Mouse (Mus musculus): ENCODE measurements at regions not wholly inside any gene's neighbourhood (a gene's known extent, or its start where the extent isn't known, plus 50 kb on each side); places are given as distances from the start of the nearest gene placed in this dataset.
A peak's percentile ranks its signal among the peaks of the same experiment; 100 is the strongest.
"Not testable (repeated sequence)": the region's sequence is repeated elsewhere in the genome, so short reads cannot be mapped to it uniquely, and the experiment has no call there.

DNA sequence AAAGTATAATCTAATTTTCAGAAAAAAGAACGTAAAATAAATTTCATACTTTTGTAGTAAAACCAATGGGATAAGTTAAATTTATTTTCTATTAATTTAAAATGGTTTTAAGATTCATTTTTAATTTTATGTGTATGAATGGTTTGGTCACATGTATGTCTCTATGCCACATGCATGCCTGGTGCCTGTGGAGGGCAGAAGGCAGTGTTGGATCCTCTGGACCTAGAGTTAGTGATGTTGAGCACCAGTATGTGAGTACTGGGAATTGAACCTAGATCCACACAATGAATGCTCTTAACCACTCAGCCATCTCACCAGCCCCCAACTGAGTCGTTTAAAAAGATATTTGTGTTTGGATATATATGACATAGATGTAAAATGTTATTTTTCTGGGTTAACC, 174.8 kb downstream of the Cd109 start:
- ATAC-seq (ENCODE audit: insufficient number of reproducible peaks, insufficient read depth, low FRiP score, low read depth): no peak
- no peak overlapping the region for H3K4me2 ChIP-seq (ENCODE audit: low read length)
- no peaks in the 10 kb centered on the region for H3K27me3 ChIP-seq (ENCODE audit: control insufficient read depth, insufficient read depth, low read length)
- 78% methylated on average over 2 of the region's 2 CpGs for WGBS
- H3K4me3 ChIP-seq (ENCODE audit: control insufficient read depth in 1 of 2, insufficient read depth in 1 of 2, low read depth in 1 of 2, low read length in 2 of 2): no peak overlapping the region
- no peak overlapping the region for H3K9ac ChIP-seq (ENCODE audit: low read length)
- no peak overlapping the region for H3K27ac ChIP-seq (replicated peaks in 1 of 2; ENCODE audit: control insufficient read depth in 1 of 2, insufficient read depth in 1 of 2, low read depth in 2 of 2, low read length in 2 of 2)
- no peaks in the 10 kb centered on the region for H3K36me3 ChIP-seq (ENCODE audit: control insufficient read depth, insufficient read depth, low read length)
- H3K9me3 ChIP-seq (ENCODE audit: control insufficient read depth, low read length): no peaks in the 10 kb centered on the region
- H3K4me1 ChIP-seq (ENCODE audit: control insufficient read depth in 2 of 2, insufficient read depth in 2 of 2, low read length in 2 of 2): no peaks in the 10 kb centered on the region

DNA sequence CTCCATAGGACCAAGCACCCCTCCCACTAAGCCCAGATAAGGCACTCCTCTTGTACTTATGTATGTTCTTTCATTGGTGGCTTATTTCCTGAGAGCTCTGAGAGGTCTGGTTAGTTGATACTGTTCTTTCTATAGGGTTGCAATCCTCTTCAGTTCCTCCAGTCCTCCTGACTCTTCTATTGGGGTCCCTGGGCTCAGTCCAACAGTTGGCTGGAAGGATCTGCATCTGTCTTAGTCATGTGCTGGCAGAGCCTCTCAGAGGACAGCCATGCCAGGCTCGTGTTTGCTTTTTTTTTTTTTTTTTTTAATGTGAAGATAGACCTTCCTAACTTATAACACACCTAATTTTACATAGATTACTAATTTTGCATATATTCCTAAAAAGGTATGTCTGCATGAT, 180.5 kb downstream of the Cd109 start:
- 46% methylated on average over 1 of the region's 1 CpGs for WGBS

DNA sequence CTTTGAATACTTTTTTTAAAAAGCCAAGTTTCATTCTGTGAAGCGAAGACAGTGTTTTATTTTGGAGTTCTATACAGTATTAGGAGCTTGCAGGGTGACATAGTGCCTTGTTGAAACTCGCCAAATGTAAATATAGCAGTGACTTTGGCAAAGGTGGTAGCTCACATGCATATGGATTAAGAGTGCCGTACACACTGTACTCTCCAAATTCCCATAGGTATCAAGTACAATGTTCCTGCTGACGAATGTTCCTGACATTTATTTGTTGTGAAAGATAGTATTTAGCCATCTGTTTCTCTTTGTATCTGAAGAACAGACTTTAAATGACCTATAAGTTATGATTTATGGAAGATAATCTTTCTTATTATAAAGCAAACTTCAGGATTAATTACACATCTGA, 201.9 kb downstream of the Cd109 start:
- Histone ChIP-seq H3K4me2 (ENCODE audit: low read length) (no peak overlapping the region), H3K4me1 (ENCODE audit: control insufficient read depth in 2 of 2, insufficient read depth in 2 of 2, low read length in 2 of 2) (no peaks in the 10 kb centered on the region), H3K9me3 (ENCODE audit: control insufficient read depth, low read length) (no peaks in the 10 kb centered on the region), H3K4me3 (ENCODE audit: control insufficient read depth in 1 of 2, insufficient read depth in 1 of 2, low read depth in 1 of 2, low read length in 2 of 2) (no peak overlapping the region), H3K27ac (replicated peaks in 1 of 2; ENCODE audit: control insufficient read depth in 1 of 2, insufficient read depth in 1 of 2, low read depth in 2 of 2, low read length in 2 of 2) (no peak overlapping the region), H3K9ac (ENCODE audit: low read length) (no peak overlapping the region), H3K36me3 (ENCODE audit: control insufficient read depth, insufficient read depth, low read length) (no peaks in the 10 kb centered on the region), H3K27me3 (ENCODE audit: control insufficient read depth, insufficient read depth, low read length) (no peaks in the 10 kb centered on the region)
- ATAC-seq (ENCODE audit: insufficient number of reproducible peaks, insufficient read depth, low FRiP score, low read depth): no peak
- WGBS: 73% methylated on average over 4 of the region's 4 CpGs

More for the DNA sequence above, 180.5 kb downstream of the Cd109 start:
- Histone ChIP-seq H3K27ac (replicated peaks in 1 of 2; ENCODE audit: control insufficient read depth in 1 of 2, insufficient read depth in 1 of 2, low read depth in 2 of 2, low read length in 2 of 2) (no peak overlapping the region), H3K27me3 (ENCODE audit: control insufficient read depth, insufficient read depth, low read length) (no peaks in the 10 kb centered on the region), H3K4me3 (ENCODE audit: control insufficient read depth in 1 of 2, insufficient read depth in 1 of 2, low read depth in 1 of 2, low read length in 2 of 2) (no peak overlapping the region), H3K9ac (ENCODE audit: low read length) (no peak overlapping the region), H3K36me3 (ENCODE audit: control insufficient read depth, insufficient read depth, low read length) (no peaks in the 10 kb centered on the region), H3K4me1 (ENCODE audit: control insufficient read depth in 2 of 2, insufficient read depth in 2 of 2, low read length in 2 of 2) (no peaks in the 10 kb centered on the region), H3K4me2 (ENCODE audit: low read length) (no peak overlapping the region), H3K9me3 (ENCODE audit: control insufficient read depth, low read length) (no peaks in the 10 kb centered on the region)
- ATAC-seq (ENCODE audit: insufficient number of reproducible peaks, insufficient read depth, low FRiP score, low read depth): no peak

DNA sequence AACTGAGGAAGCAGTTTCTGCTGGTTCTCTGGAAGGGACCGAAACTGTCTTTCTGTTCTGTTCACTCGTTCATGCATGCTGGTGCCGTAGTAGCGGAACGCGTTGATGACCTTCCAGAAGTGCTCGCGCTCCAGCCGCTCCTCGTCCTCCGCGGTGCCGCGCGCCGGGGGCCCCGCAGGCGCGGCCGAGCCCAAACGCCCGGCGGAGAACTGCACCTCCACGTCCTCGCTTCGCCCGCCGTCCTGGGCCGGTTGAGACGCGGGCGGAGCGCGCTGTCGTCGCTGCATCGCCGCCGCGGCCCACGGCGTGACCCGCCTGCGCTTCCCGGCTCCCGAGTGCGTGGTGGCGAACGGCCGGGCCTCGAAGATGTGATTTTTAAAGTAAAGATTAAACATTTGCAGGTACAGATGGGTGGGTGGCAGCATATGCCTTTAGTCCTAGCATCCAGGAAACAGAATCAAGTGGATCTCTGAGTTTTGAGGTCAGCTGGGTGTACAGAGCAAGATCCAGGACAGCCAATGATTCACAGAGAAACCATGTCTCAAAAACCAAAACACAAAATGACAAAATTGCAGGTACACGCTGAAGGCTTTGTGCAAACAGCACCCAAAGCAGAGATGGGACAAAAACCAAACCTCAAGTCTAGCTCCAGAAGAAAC, 206.3 kb downstream of the Cd109 start:
- H3K27ac ChIP-seq (replicated peaks in 1 of 2; ENCODE audit: control insufficient read depth in 1 of 2, insufficient read depth in 1 of 2, low read depth in 2 of 2, low read length in 2 of 2); H3K9me3 ChIP-seq (ENCODE audit: control insufficient read depth, low read length); ATAC-seq (ENCODE audit: insufficient number of reproducible peaks, insufficient read depth, low FRiP score, low read depth); H3K36me3 ChIP-seq (ENCODE audit: control insufficient read depth, insufficient read depth, low read length); H3K27me3 ChIP-seq (ENCODE audit: control insufficient read depth, insufficient read depth, low read length); H3K4me1 ChIP-seq (ENCODE audit: control insufficient read depth in 2 of 2, insufficient read depth in 2 of 2, low read length in 2 of 2): not testable (repeated sequence)
- peak overlapping the region; percentile 69 for H3K4me2 ChIP-seq (ENCODE audit: low read length)
- 5% methylated on average over 39 of the region's 52 CpGs for WGBS
- H3K9ac ChIP-seq (ENCODE audit: low read length): peak overlapping the region; percentile 66
- H3K4me3 ChIP-seq (ENCODE audit: control insufficient read depth in 1 of 2, insufficient read depth in 1 of 2, low read depth in 1 of 2, low read length in 2 of 2): peak overlapping the region; percentile 39 to 46

DNA sequence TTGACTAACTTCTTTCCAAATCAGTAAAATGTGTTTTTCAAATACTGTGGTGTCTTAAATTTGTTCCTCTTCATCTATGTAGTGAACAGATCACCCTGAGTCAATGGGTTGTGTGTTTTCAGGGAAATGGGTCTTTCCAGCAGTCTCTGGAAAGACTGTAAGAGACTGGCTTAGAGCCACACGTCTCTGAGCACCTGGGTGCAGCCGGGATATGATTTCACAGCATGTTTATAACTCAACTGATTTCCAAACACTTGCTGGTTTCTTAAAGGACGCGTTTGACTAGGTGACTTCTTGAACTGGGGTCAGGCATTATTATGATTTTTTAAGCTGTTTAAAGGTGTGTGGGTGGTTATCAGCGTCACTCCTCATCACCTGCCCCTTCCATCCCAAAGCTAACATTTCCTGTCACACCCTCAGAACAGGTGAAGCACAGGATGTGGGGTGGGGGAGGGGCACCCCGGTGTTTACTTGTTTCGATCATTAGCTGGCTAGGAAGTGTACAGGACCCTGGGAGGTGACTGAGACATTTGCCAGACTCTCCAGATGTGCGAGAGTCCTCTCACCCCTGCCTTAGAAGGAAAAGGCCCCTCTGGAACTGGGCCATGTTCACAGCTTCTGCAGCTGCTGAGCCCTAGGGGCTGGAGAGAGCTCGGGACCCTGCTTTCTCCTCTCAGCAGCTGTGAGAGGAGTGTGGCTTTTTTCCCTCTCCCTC, 229.8 kb downstream of the Cd109 start:
- ATAC-seq (ENCODE audit: insufficient number of reproducible peaks, insufficient read depth, low FRiP score, low read depth): peak; percentile 54; the same call in 1 of the 2 replicates
- Histone ChIP-seq H3K9ac (ENCODE audit: low read length) (no peak overlapping the region), H3K4me3 (ENCODE audit: control insufficient read depth in 1 of 2, insufficient read depth in 1 of 2, low read depth in 1 of 2, low read length in 2 of 2) (no peak overlapping the region), H3K36me3 (ENCODE audit: control insufficient read depth, insufficient read depth, low read length) (no peaks in the 10 kb centered on the region), H3K4me2 (ENCODE audit: low read length) (0 out of 2 replicates have a peak overlapping the region, but pooled peaks have one; percentile 13), H3K4me1 (ENCODE audit: control insufficient read depth in 2 of 2, insufficient read depth in 2 of 2, low read length in 2 of 2) (peaks cover 7 to 27% of the 10 kb centered on the region in 2 experiments), H3K27ac (replicated peaks in 1 of 2; ENCODE audit: control insufficient read depth in 1 of 2, insufficient read depth in 1 of 2, low read depth in 2 of 2, low read length in 2 of 2) (peak overlapping the region in 1 of 2 experiments; percentile 14; a peak in 1 of 4 replicates), H3K27me3 (ENCODE audit: control insufficient read depth, insufficient read depth, low read length) (no peaks in the 10 kb centered on the region), H3K9me3 (ENCODE audit: control insufficient read depth, low read length) (no peaks in the 10 kb centered on the region)
- 37% methylated on average over 9 of the region's 9 CpGs for WGBS

DNA sequence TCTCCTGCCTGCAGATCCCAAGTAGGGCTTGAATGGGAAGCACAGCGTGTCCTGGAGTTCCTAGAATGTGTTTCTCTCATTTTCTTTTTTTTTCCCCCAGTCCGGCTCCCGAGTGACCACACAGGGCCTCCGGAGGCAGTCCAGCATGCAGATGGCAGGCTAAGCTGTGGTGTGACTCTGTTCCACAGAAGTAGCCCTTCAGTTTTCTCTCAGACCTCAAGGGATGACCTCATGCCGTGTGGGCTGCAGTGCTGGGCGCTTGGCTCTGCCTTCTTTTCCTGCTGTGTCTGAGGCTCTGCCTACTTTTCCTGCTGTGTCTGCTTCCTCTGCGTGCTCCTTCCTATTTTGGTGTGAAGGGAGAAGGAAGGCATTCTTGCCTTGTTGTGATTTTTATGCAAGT, 230.8 kb downstream of the Cd109 start:
- WGBS: 19% methylated on average over 7 of the region's 7 CpGs
- Histone ChIP-seq H3K9ac (ENCODE audit: low read length) (peak overlapping the region; percentile 30; the same call in 1 of the 2 replicates), H3K9me3 (ENCODE audit: control insufficient read depth, low read length) (no peaks in the 10 kb centered on the region), H3K4me2 (ENCODE audit: low read length) (peak overlapping the region; percentile 31), H3K4me3 (ENCODE audit: control insufficient read depth in 1 of 2, insufficient read depth in 1 of 2, low read depth in 1 of 2, low read length in 2 of 2) (no peak overlapping the region), H3K36me3 (ENCODE audit: control insufficient read depth, insufficient read depth, low read length) (no peaks in the 10 kb centered on the region), H3K27ac (replicated peaks in 1 of 2; ENCODE audit: control insufficient read depth in 1 of 2, insufficient read depth in 1 of 2, low read depth in 2 of 2, low read length in 2 of 2) (0 out of 4 replicates have a peak overlapping the region, but pooled peaks of 1 of the 2 experiments have one; percentile 37), H3K4me1 (ENCODE audit: control insufficient read depth in 2 of 2, insufficient read depth in 2 of 2, low read length in 2 of 2) (peaks cover 7 to 27% of the 10 kb centered on the region in 2 experiments), H3K27me3 (ENCODE audit: control insufficient read depth, insufficient read depth, low read length) (no peaks in the 10 kb centered on the region)
- no peak for ATAC-seq (ENCODE audit: insufficient number of reproducible peaks, insufficient read depth, low FRiP score, low read depth)

DNA sequence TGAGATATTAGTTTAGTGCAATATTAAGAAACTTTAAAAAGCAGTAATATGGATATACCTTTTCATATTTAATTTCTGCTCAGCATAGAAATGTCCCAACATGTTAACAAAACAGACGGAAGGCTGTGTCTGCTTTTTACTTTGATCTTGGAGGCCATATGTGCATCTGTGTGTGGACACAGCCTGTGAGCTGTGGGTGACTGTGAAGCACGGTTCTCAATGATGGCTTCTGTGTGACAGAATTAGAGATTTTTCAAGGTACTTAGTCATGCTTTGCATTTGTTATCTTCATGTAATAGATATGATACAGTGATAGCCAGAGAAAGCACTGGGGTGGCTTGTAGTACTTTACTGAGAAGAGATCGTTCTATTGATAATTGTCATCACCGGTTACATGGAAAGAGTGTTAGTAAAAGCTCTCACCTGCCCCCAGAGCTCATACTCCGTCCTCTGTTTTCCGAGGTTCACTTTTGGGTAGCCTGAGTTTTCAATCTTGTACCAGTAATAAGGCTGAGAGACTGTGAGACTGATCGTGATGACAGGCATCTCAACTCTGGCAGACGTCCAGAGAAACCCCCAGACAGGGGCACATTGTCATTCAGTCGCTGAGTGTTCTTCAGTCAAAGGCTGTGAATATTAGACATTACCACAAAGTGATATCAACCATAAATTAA, 232.7 kb downstream of the Cd109 start:
- Histone ChIP-seq H3K27me3 (ENCODE audit: control insufficient read depth, insufficient read depth, low read length) (no peaks in the 10 kb centered on the region), H3K9me3 (ENCODE audit: control insufficient read depth, low read length) (no peaks in the 10 kb centered on the region), H3K4me2 (ENCODE audit: low read length) (peak overlapping the region; percentile 34), H3K4me1 (ENCODE audit: control insufficient read depth in 2 of 2, insufficient read depth in 2 of 2, low read length in 2 of 2) (peaks cover 7 to 27% of the 10 kb centered on the region in 2 experiments), H3K36me3 (ENCODE audit: control insufficient read depth, insufficient read depth, low read length) (no peaks in the 10 kb centered on the region), H3K4me3 (ENCODE audit: control insufficient read depth in 1 of 2, insufficient read depth in 1 of 2, low read depth in 1 of 2, low read length in 2 of 2) (no peak overlapping the region), H3K9ac (ENCODE audit: low read length) (no peak overlapping the region), H3K27ac (replicated peaks in 1 of 2; ENCODE audit: control insufficient read depth in 1 of 2, insufficient read depth in 1 of 2, low read depth in 2 of 2, low read length in 2 of 2) (peak overlapping the region; percentile 45 to 49; a peak in 3 of 4 replicates)
- 23% methylated on average over 9 of the region's 9 CpGs for WGBS
- no peak for ATAC-seq (ENCODE audit: insufficient number of reproducible peaks, insufficient read depth, low FRiP score, low read depth)

All from heart, embryonic 14.5 days (tissue).